Mouse (Mus musculus): Measurements from ENCODE around the gene Rassf10.
"Not testable (repeated sequence)": the region's sequence is repeated elsewhere in the genome, so short reads cannot be mapped to it uniquely, and the experiment has no call there.

Gene Rassf10

GRCm38 (mm10) chr7:112953777-112954291 lies at the start of gene Rassf10:
Rassf10 (plus strand) TSS chr7:112953962.
- peak; percentile 19 for DNase-seq

GRCm38 (mm10) chr7:112906848-112907247 lies 46.9 kb upstream of the Rassf10 start:
- DNase-seq: no peak

GRCm38 (mm10) chr7:112907468-112907867 lies 46.3 kb upstream of the Rassf10 start:
- DNase-seq: no peak

GRCm38 (mm10) chr7:112909164-112909563 lies 44.6 kb upstream of the Rassf10 start:
- DNase-seq: no peak

- DNase-seq: no peak
Measured at GRCm38 (mm10) chr7:112912969-112913368, 40.8 kb upstream of the Rassf10 start.

- DNase-seq: no peak
Measured at GRCm38 (mm10) chr7:112915571-112915970, 38.2 kb upstream of the Rassf10 start.

GRCm38 (mm10) chr7:112917613-112918278 lies 36.0 kb upstream of the Rassf10 start:
- DNase-seq: no peak

- peak; percentile 68 for DNase-seq
Measured at GRCm38 (mm10) chr7:112918279-112918991, 35.3 kb upstream of the Rassf10 start.

GRCm38 (mm10) chr7:112919845-112920244 lies 33.9 kb upstream of the Rassf10 start:
- DNase-seq: peak; percentile 59

GRCm38 (mm10) chr7:112922801-112923200 lies 31.0 kb upstream of the Rassf10 start:
- DNase-seq: no peak

GRCm38 (mm10) chr7:112923712-112924111 lies 30.1 kb upstream of the Rassf10 start:
- no peak for DNase-seq

- DNase-seq: no peak
Measured at GRCm38 (mm10) chr7:112930669-112931068, 23.1 kb upstream of the Rassf10 start.

- DNase-seq: not testable (repeated sequence)
Measured at GRCm38 (mm10) chr7:112935876-112936275, 17.9 kb upstream of the Rassf10 start.

GRCm38 (mm10) chr7:112937089-112937488 lies 16.7 kb upstream of the Rassf10 start:
- no peak for DNase-seq

GRCm38 (mm10) chr7:112938959-112939358 lies 14.8 kb upstream of the Rassf10 start:
- no peak for DNase-seq

- DNase-seq: no peak
Measured at GRCm38 (mm10) chr7:112942567-112942966, 11.2 kb upstream of the Rassf10 start.

GRCm38 (mm10) chr7:112943056-112943455 lies 10.7 kb upstream of the Rassf10 start:
- DNase-seq: no peak

- DNase-seq: no peak
Measured at GRCm38 (mm10) chr7:112946706-112947105, 7.1 kb upstream of the Rassf10 start.

GRCm38 (mm10) chr7:112954351-112955102 lies 765 bp downstream of the Rassf10 start:
- DNase-seq: no peak

- DNase-seq: no peak
Measured at GRCm38 (mm10) chr7:112955103-112955827, 1.5 kb downstream of the Rassf10 start.

- no peak for DNase-seq
Measured at GRCm38 (mm10) chr7:112955955-112956354, 2.2 kb downstream of the Rassf10 start.

GRCm38 (mm10) chr7:112956961-112957360 lies 3.2 kb downstream of the Rassf10 start:
- no peak for DNase-seq

- no peak for DNase-seq
Measured at GRCm38 (mm10) chr7:112957630-112958029, 3.9 kb downstream of the Rassf10 start.

All from cerebellum, adult 11-12 months (tissue).